Mouse (Mus musculus): ENCODE measurements around the gene Defb26. TPM values are rescaled to one million over a fixed set of nuclear protein-coding genes. Genes with fewer than 3 reads are reported as not detected.
A peak's percentile ranks its signal among the peaks of the same experiment; 100 is the strongest.

Gene Defb26
- polyA plus RNA-seq, 1 experiment from 2014 or later = not detected

DNA sequence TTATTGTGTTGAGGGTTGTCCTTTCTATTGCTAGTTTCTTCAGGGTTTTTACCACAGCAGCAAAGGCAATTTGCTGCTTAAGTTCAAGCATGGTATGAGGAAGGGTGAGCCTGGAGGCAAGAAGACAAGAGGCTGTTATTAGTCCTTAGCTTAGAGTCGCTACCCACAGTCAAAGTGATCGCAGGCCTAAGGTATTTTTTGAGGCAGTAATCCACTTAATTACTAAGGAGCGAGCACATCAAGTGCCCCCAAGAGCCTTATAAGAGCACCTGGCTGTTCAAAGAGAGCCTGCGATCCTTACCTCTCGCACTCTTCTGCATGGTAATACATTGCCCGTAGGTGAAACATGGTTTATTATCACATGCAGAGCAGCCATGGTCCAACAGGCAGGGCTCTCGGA is 29.8 kb downstream of the Defb26 start:
- H3K9me3 ChIP-seq (ENCODE audit: low read length) = no peaks in the 10 kb centered on the region
- no peak overlapping the region for H3K4me2 ChIP-seq (ENCODE audit: low read depth, low read length)
- H3K9ac ChIP-seq (replicated peaks) = no peak overlapping the region
- H3K27me3 ChIP-seq (ENCODE audit: insufficient read depth, low read length) = no peaks in the 10 kb centered on the region
- H3K4me1 ChIP-seq (ENCODE audit: insufficient read depth) = no peaks in the 10 kb centered on the region
- DNase-seq = no peak
- no peak overlapping the region for H3K27ac ChIP-seq (ENCODE audit: low read depth)
- WGBS (ENCODE audit: insufficient replicate concordance) = 78% methylated on average over 7 of the region's 7 CpGs
- no peak overlapping the region for H3K4me3 ChIP-seq (ENCODE audit: low read depth, low read length)
- ATAC-seq = no peak
- no peaks in the 10 kb centered on the region for H3K36me3 ChIP-seq (replicated peaks; ENCODE audit: insufficient read depth, low read length)
- TF ChIP-seq EP300 (IDR thresholded peaks at IDR 0.05; ENCODE audit: low read depth) (no peak), CTCF (IDR thresholded peaks at IDR 0.05; ENCODE audit: low read depth) (no peak)

DNA sequence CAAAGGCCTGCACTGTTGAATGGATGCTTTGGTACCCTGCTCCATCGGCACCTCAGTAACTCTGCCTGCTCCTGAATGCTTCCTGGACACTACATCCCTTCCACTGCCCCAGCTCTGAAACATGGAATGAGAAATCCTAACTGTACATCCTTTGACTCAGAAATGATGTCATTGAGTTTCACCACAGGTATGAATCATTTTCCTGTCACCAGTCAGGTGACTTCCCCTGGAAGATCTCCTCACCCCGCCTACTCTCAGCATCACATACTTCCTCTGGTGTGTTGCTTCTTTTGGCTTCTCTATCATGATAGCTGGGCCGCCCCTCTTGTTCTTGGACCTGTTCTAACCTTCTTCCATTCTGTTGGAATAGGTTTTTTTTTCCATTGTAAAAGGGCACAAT is 30.6 kb downstream of the Defb26 start:
- DNase-seq (no peak), ATAC-seq (no peak)
- 67% methylated on average over 3 of the region's 3 CpGs for WGBS (ENCODE audit: insufficient replicate concordance)
- H3K9me3 ChIP-seq (ENCODE audit: low read length) = no peaks in the 10 kb centered on the region
- TF ChIP-seq EP300 (IDR thresholded peaks at IDR 0.05; ENCODE audit: low read depth) (no peak), CTCF (IDR thresholded peaks at IDR 0.05; ENCODE audit: low read depth) (no peak)
- H3K27ac ChIP-seq (ENCODE audit: low read depth) = no peak overlapping the region
- H3K36me3 ChIP-seq (replicated peaks; ENCODE audit: insufficient read depth, low read length) = no peaks in the 10 kb centered on the region
- no peak overlapping the region for H3K9ac ChIP-seq (replicated peaks)
- H3K4me1 ChIP-seq (ENCODE audit: insufficient read depth) = no peaks in the 10 kb centered on the region
- no peak overlapping the region for H3K4me3 ChIP-seq (ENCODE audit: low read depth, low read length)
- no peak overlapping the region for H3K4me2 ChIP-seq (ENCODE audit: low read depth, low read length)
- no peaks in the 10 kb centered on the region for H3K27me3 ChIP-seq (ENCODE audit: insufficient read depth, low read length)

DNA sequence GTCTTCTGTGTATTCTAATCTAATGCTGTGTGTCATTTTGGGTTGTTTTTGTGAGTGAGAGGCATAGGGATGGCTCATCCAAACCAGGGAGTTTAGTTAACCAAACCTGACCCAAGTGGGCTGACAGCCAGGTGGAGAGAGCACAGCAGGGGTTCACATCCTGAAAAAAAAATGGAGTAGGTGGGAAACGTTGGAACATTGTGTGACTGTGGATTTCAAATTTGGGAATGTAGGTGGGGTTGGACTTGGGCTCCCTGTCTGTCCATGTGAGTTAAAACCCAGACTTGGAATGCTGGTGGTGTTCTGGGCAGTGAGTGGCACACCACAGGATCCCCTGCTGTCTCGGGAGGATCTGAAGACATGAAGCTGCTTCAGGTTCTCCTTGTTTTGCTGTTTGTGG is 34.7 kb downstream of the Defb26 start, which contains the start of gene Defb20:
Gene Defb20, plus strand, starts transcription at position 301 of the 400 bp plus-strand sequence.
- ATAC-seq (no peak), DNase-seq (no peak)
- Histone ChIP-seq H3K27ac (ENCODE audit: low read depth) (no peak within 1 kb of the TSS), H3K4me1 (ENCODE audit: insufficient read depth) (no peaks in the 10 kb centered on the region), H3K4me3 (ENCODE audit: low read depth, low read length) (no peak within 1 kb of the TSS), H3K9ac (replicated peaks) (no peak within 1 kb of the TSS), H3K36me3 (replicated peaks; ENCODE audit: insufficient read depth, low read length) (no peaks in the 10 kb centered on the region), H3K27me3 (ENCODE audit: insufficient read depth, low read length) (no peaks in the 10 kb centered on the region), H3K9me3 (ENCODE audit: low read length) (no peaks in the 10 kb centered on the region), H3K4me2 (ENCODE audit: low read depth, low read length) (no peak within 1 kb of the TSS)
- TF ChIP-seq CTCF (IDR thresholded peaks at IDR 0.05; ENCODE audit: low read depth) (no peak), EP300 (IDR thresholded peaks at IDR 0.05; ENCODE audit: low read depth) (no peak)
- 55% methylated on average over 2 of the region's 2 CpGs for WGBS (ENCODE audit: insufficient replicate concordance)

DNA sequence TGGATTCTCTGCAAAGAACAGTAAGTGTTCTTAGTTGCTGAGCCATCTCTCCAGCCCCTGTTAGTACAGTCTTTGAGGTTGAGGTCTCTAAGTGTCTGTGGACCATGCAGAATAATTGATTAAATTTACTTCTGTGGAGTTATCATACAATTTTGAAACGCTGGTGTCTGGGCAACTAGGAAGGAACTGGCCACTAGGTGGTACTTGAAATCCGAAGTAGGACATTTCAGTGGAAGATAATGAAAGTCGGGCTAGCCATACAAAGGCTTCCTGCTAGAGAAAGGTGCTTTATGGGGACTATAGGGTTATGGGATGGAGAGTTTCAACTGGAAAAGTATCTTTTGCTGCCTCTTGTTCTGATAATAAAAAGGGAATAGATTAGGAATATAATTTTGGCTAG is 39.1 kb downstream of the Defb26 start:
- Histone ChIP-seq H3K9ac (replicated peaks) (no peak overlapping the region), H3K36me3 (replicated peaks; ENCODE audit: insufficient read depth, low read length) (no peaks in the 10 kb centered on the region), H3K4me1 (ENCODE audit: insufficient read depth) (no peaks in the 10 kb centered on the region), H3K27me3 (ENCODE audit: insufficient read depth, low read length) (no peaks in the 10 kb centered on the region), H3K9me3 (ENCODE audit: low read length) (no peaks in the 10 kb centered on the region), H3K4me2 (ENCODE audit: low read depth, low read length) (no peak overlapping the region), H3K27ac (ENCODE audit: low read depth) (no peak overlapping the region), H3K4me3 (ENCODE audit: low read depth, low read length) (no peak overlapping the region)
- TF ChIP-seq CTCF (IDR thresholded peaks at IDR 0.05; ENCODE audit: low read depth) (peak; percentile 32), EP300 (IDR thresholded peaks at IDR 0.05; ENCODE audit: low read depth) (no peak)
- no peak for DNase-seq
- 16% methylated on average over 3 of the region's 3 CpGs for WGBS (ENCODE audit: insufficient replicate concordance)
- ATAC-seq = no peak

DNA sequence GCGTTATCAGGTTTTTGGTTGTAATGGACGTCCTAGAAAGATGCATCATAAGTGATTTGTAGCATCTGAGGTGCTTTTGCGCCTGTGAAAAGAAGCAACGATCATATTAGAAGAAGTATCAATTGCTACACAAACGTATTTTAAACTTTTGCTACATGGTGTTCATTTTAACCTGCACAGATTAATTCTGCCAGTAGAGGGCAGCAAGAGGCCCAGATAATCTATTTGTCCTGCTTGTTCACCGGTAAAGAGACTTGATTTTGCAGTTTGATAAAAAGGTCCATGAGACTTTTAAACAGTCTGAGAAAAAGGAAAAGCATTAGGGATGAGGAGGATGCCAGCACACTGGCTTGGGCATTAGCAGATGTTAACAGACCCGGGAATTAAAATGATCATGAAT is 40.5 kb downstream of the Defb26 start:
- Histone ChIP-seq H3K27me3 (ENCODE audit: insufficient read depth, low read length) (no peaks in the 10 kb centered on the region), H3K4me2 (ENCODE audit: low read depth, low read length) (no peak overlapping the region), H3K9me3 (ENCODE audit: low read length) (no peaks in the 10 kb centered on the region), H3K27ac (ENCODE audit: low read depth) (no peak overlapping the region), H3K9ac (replicated peaks) (no peak overlapping the region), H3K36me3 (replicated peaks; ENCODE audit: insufficient read depth, low read length) (no peaks in the 10 kb centered on the region), H3K4me3 (ENCODE audit: low read depth, low read length) (no peak overlapping the region), H3K4me1 (ENCODE audit: insufficient read depth) (no peaks in the 10 kb centered on the region)
- ATAC-seq (no peak), DNase-seq (peak; percentile 28)
- WGBS (ENCODE audit: insufficient replicate concordance) = 25% methylated on average over 7 of the region's 7 CpGs
- peak; percentile 75 for TF ChIP-seq CTCF (IDR thresholded peaks at IDR 0.05; ENCODE audit: low read depth)
- TF ChIP-seq EP300 (IDR thresholded peaks at IDR 0.05; ENCODE audit: low read depth) = no peak

DNA sequence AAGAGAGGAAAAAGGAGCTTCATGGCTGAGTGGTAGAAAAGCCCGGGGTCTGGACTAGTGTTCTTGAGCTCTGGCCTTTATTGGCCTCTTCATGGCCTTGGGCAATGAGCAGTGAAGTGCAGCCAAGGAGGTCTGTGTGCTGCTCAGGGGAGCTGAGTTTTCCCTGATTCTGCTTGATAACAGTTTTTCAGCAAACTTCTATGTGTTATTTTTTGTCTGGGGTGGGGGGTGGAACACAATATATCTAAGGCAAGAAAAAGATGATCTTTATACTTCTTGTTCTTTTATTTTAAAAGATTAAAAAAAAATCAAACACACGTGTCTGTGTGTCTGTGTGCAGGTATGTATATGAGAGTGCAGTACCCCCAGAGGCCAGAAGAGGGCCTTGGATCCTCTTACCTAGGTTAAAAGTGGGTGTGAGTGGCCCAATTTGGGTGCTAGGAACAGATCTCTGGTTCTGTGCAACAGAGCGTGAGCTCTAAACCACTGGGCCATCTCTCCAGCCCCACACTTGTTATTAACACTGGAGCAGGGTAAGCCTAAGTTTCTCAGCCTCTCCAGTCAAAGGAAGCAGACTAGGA is 46.8 kb downstream of the Defb26 start, which contains the start of gene Defb23:
Gene Defb23, minus strand, starts transcription at position 51 of the 581 bp plus-strand sequence.
- Histone ChIP-seq H3K9me3 (ENCODE audit: low read length) (peaks cover 4% of the 10 kb centered on the region; the same call in 1 of the 2 replicates), H3K4me2 (ENCODE audit: low read depth, low read length) (no peak within 1 kb of the TSS), H3K9ac (replicated peaks) (no peak within 1 kb of the TSS), H3K4me1 (ENCODE audit: insufficient read depth) (no peaks in the 10 kb centered on the region), H3K27ac (ENCODE audit: low read depth) (no peak within 1 kb of the TSS), H3K36me3 (replicated peaks; ENCODE audit: insufficient read depth, low read length) (no peaks in the 10 kb centered on the region), H3K27me3 (ENCODE audit: insufficient read depth, low read length) (no peaks in the 10 kb centered on the region), H3K4me3 (ENCODE audit: low read depth, low read length) (no peak within 1 kb of the TSS)
- 80% methylated on average over 3 of the region's 3 CpGs for WGBS (ENCODE audit: insufficient replicate concordance)
- TF ChIP-seq CTCF (IDR thresholded peaks at IDR 0.05; ENCODE audit: low read depth) = no peak
- TF ChIP-seq EP300 (IDR thresholded peaks at IDR 0.05; ENCODE audit: low read depth) = no peak
- ATAC-seq (no peak), DNase-seq (no peak)
